Mouse (Mus musculus) cerebellum, adult 9-10 months (tissue): ENCODE results near the gene Pnmal1.

ENCODE experiments used
- DNase-seq: peaks from one replicate; pipeline ENCODE4 v3.0.0; 2022

Pnmal1 gene

GRCm38 (mm10) chr7:16959539-16960187, at the start of gene Pnmal1:
TSS of gene Pnmal1 (plus strand) at chr7:16959679.
- DNase-seq, result peak; percentile 91

- no peak for DNase-seq
These were observed 49.6 kb upstream of the Pnmal1 start for GRCm38 (mm10) chr7:16909909-16910308.

- no peak for DNase-seq
These were observed 47.6 kb upstream of the Pnmal1 start for GRCm38 (mm10) chr7:16911904-16912303.

GRCm38 (mm10) chr7:16912360-16912759, 47.1 kb upstream of the Pnmal1 start:
- DNase-seq, result no peak

GRCm38 (mm10) chr7:16913806-16914452, 45.5 kb upstream of the Pnmal1 start:
- peak; percentile 83 for DNase-seq

GRCm38 (mm10) chr7:16914453-16915343, 44.8 kb upstream of the Pnmal1 start:
- DNase-seq, result peak; percentile 44

- peak; percentile 66 for DNase-seq
These were observed 43.8 kb upstream of the Pnmal1 start for GRCm38 (mm10) chr7:16915461-16916340.

- peak; percentile 66 for DNase-seq
These were observed 42.9 kb upstream of the Pnmal1 start for GRCm38 (mm10) chr7:16916342-16917265.

- DNase-seq, result peak; percentile 47
These were observed 42.0 kb upstream of the Pnmal1 start for GRCm38 (mm10) chr7:16917447-16917846.

- peak; percentile 67 for DNase-seq
These were observed 41.5 kb upstream of the Pnmal1 start for GRCm38 (mm10) chr7:16918014-16918413.

GRCm38 (mm10) chr7:16918670-16919069, 40.8 kb upstream of the Pnmal1 start:
- peak; percentile 55 for DNase-seq

GRCm38 (mm10) chr7:16919395-16920149, 39.9 kb upstream of the Pnmal1 start:
- peak; percentile 60 for DNase-seq

GRCm38 (mm10) chr7:16920150-16920579, 39.3 kb upstream of the Pnmal1 start:
- DNase-seq, result peak; percentile 65

GRCm38 (mm10) chr7:16920818-16921791, 38.4 kb upstream of the Pnmal1 start:
- peak; percentile 68 for DNase-seq

GRCm38 (mm10) chr7:16921881-16922335, 37.6 kb upstream of the Pnmal1 start:
- peak; percentile 68 for DNase-seq

- peak; percentile 78 for DNase-seq
These were observed 37.0 kb upstream of the Pnmal1 start for GRCm38 (mm10) chr7:16922360-16922973.

- DNase-seq, result peak; percentile 84
These were observed 36.0 kb upstream of the Pnmal1 start for GRCm38 (mm10) chr7:16923283-16924036.
